Mouse (Mus musculus) c-Kit-positive CD71-positive TER-119-negative erythroid progenitor cells, embryonic 14.5 days (primary cell): ENCODE measurements at regions not wholly inside any gene's neighbourhood (a gene's known extent, or its start where the extent isn't known, plus 50 kb on each side); places are given as distances from the start of the nearest gene placed in this dataset.

Experiments used
- DNase-seq: peaks from one replicate; pipeline ENCODE4 v3.0.0-alpha.2; 2013; ENCODE audit warnings: low read depth

DNA sequence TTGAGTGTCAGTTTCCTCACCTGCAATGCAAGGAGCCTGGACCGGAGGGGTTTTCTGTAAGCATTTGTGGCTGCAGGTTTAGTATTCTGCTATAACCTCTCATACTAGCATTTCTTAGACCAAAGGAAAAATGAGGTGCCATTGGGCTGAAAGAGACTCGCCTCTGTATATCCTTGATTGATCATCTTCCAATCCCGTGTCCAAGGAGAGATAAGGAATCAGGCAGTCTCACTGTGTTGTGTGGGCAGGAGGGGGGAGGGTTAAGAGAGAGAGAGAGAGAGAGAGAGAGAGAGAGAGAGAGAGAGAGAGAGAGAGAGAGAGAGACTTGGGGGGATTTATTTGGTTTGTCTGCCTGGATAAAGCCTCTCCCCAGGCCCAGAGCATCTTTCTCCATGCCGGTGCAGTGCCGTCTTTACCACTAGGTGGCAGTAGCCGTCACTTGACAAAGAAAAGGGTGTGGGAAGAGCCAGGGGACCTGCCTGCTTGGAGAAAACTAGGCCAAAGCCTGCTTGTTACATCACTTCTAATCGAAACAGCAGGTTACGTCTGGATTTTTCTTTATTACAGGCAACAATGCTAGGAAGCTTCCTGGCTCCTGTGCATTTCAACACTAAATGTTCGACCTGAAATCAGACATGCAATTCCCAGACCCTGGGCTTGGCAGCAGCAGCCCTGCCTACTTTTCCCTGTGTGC, 56.1 kb upstream of the Ces5a start:
- peak; percentile 20 for DNase-seq

GRCm38 (mm10) chr8:93592302-93592651, 56.6 kb upstream of the Ces5a start:
- DNase-seq = no peak

DNA sequence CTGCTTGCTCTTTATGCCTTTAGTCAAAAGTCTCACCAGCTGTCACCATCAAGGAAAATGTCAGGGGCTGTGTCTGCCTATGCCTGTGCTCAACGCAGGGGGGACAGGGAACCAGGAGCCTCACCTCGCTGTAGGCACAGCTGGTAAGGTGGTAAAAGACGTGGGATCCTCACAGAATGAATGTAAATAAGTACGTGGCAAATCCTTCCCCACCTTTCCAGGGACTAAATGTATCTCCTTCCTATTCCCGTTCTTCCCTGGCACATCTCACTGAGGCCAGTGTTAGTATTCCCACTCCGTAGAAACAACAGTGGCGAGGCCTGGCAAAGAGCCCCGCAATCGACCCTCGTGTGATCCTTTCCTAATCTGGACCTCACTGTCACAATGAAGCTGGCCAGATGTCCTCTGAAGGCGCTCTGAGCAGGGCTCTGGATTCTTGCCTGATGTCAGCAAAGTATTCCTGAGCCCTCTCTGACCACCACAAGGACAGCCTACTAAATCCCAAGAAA, 63.0 kb upstream of the Ces5a start:
- DNase-seq = no peak

- DNase-seq = no peak
These were observed 63.7 kb upstream of the Ces5a start for GRCm38 (mm10) chr8:93599306-93599705.

GRCm38 (mm10) chr8:93599776-93600175, 64.1 kb upstream of the Ces5a start:
- DNase-seq = no peak

DNA sequence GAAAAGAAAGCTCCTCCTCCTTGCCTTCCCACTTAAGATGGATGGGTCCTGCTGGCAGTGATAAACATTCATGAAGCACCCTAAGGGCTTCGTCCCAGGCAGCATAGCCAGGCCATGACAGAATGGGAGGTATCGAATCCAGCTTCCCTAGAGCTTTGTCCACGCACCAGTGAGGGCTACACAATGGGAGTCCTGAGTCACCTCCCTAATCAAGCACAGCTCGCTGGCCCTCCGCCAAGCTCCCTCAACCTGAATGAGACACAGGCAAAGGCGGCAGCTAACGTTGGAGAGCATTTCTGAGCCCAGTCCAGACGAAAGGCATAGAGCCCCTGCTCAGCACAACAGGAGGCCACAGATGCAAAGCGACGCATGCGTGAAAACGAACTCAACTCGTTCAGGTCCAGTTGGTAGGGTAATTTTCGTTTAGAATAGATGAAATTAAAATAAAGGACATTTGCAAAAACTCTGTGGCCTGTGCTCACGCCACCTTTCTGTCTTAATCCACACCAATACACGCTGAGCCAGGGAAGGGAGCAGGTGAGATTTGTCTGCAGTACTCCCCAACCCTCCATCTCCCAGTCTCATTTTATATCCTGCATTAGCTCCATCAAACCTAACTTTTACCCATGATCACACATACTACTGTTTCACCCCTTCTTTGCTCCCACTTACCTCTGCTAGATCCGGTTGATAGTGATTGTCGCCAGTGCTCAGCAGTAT, 91.3 kb upstream of the Ces5a start:
- no peak for DNase-seq

DNA sequence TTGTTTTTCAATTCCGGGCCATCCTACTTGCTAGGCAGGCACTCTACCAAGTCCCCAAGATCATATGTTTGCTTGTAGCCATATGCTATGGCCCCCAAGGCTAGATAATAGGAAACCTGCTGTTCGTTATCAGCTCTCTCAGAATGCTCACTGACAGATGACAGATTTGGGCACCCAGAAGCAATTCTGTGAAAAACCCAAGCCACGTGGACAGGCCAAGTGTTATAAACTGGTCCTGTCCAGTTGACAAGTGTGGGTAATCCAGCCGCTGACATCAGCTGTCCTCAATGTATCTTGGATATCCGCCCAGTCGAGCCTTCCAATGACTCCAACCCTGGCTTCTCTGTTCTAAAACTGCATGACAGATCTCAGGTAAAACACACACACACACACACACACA, 92.0 kb upstream of the Ces5a start:
- DNase-seq = no peak

DNA sequence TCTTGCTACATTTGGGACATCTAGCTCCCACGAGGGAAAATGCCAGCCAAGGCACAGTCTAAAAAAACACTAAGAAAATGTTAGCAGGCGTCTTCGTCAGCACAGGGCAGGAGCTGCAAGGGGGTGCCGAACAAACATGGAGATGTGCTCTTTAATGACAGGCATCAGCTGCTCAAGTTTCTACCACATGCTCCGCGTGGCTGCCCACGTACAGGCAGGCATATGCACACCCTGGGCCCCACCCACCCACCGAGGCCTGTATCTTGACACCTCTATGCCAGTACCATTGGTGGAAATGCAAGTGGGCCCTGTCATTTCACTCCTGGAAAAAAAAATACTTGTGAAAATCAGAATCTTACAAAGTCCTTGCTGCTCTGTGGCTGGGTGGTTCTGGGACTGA, 97.3 kb upstream of the Ces5a start:
- no peak for DNase-seq

GRCm38 (mm10) chr8:93642770-93643169, 107.1 kb upstream of the Ces5a start:
- no peak for DNase-seq

- DNase-seq = no peak
These were observed 108.0 kb upstream of the Ces5a start for GRCm38 (mm10) chr8:93643471-93644215.

DNA sequence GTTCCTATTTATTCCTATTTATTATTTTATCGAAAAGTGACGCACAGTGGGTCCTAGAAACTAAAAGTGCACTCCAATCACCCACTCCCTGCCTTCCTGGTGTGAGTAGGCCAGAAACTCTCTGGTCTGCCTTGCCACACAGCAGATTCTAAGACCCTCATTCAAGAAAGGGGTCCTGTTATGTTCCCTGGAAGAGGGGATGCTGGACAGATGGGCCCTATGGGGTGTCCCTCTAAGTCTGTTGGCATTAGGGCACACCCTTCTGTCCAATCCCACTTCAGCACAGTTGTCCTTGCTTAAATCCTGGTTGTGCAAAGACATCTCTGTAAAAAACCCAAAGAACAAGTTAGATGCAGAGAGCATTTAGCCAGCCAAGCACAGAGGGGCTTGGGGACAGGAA, 117.8 kb upstream of the Ces5a start:
- DNase-seq = no peak

DNA sequence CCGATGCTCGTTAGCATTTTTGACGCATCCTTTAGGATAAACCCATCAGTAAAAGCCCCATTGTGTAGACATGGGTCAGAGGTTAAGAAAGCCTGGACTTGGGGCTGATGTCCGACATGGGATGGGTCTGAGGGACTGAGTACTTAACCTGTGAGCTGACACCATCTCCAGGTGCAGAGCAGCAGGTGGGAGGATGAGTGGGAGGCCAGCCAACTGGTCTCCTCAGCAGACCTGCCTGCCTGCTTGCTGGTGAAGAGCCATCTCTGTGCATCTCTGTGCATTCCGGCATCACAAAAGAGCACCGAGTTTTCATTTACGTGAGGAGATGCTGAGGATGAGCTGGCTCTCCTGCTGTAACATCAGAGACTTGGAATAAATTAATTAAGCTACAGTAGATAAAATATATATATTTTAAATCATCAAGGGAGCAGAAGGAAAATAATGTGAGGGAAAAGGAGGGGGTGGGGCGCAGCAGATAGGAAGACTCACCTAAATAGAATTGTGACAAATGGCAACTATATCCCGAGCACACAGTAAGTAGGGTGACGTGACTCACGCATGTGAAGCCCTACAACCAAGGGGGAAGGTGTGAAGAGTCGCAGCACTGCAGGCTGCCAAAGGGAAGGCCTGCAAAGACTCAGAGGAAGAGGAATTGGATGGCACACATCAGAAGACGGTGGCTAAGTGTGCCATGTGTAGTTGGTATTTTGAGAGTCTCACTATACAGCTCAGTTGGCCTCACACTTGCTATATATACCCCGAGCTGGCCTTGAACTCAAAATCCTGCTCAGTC, 118.5 kb upstream of the Ces5a start:
- DNase-seq = no peak

GRCm38 (mm10) chr8:93655752-93656151, 120.1 kb upstream of the Ces5a start:
- no peak for DNase-seq

- peak; percentile 13 for DNase-seq
These were observed 126.1 kb upstream of the Ces5a start for GRCm38 (mm10) chr8:93661739-93662138.

GRCm38 (mm10) chr8:93662219-93662618, 126.6 kb upstream of the Ces5a start:
- DNase-seq = no peak

GRCm38 (mm10) chr8:93663851-93664250, 128.2 kb upstream of the Ces5a start:
- DNase-seq = no peak

GRCm38 (mm10) chr8:93668306-93668705, 132.7 kb upstream of the Ces5a start:
- DNase-seq = no peak

DNA sequence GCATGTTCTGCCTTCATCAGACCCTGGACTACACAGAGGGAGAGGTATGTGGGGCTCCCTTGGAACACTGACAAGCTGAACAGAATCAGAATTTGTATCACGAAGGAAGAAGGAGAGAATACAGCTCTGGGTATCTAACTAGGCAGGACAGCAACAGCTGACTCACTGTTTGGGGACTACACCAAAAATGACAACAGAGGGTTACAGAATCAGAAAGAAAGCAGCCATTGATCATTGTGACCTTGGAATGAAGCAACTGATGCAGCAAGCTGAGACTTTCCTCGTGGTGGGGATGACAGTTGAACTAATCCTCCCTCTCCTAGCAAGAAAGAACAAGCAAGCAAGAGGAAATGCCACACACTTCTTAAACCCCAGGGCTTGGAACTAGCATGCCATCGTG, 135.0 kb upstream of the Gnao1 start:
- no peak for DNase-seq

DNA sequence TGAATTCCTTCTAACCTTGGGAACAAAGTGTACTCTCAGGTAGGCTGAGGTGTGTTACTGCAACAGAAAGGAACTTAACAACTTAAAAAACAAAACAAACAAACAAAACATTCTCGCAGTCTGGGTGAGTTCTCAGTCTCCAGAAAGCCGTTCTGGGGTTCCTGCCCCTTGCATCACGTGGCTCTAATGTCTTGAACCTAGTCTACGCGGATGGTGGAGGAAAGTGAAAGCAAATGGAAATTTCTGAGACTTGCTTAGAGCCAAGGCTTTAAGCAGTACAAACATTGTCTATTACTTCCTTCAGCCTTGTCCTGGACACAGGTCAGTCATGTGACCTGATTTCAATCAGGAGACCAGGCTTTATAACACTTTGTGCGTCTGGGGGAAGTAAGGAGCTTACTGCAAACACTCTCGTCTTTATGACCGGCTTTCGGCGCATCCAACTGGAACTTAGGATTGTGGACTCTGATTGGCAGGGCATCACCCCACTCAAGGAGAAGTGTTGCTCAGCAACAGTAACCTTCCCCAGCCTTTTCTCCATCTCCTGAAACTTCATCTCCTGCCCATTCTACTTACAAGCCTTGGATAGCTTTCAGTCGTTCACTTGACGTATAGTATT, 125.9 kb upstream of the Gnao1 start:
- no peak for DNase-seq

GRCm38 (mm10) chr8:93684392-93684791, 125.4 kb upstream of the Gnao1 start:
- no peak for DNase-seq

GRCm38 (mm10) chr8:93688845-93689244, 120.9 kb upstream of the Gnao1 start:
- DNase-seq = no peak
